Mouse (Mus musculus) stomach, postnatal 0 days (tissue): ENCODE measurements around the gene Fam83f.

Experiments used
- CTCF ChIP-seq: IDR thresholded peaks from 2 replicates; pipeline ENCODE4 v1.5.1; 2016; ENCODE audit warnings: antibody characterized with exemption, low read depth, mild to moderate bottlenecking, moderate library complexity
- EP300 ChIP-seq: optimal IDR thresholded peaks from 2 replicates; pipeline ENCODE3; 2016; ENCODE audit warnings: antibody characterized with exemption

GRCm38 (mm10) chr15:80685603-80685895 is 13.9 kb downstream of the Fam83f start:
- no peak for TF ChIP-seq CTCF
- no peak for TF ChIP-seq EP300
